Mouse (Mus musculus) lung, adult 18-20 months (tissue): Measurements from ENCODE around the gene Nlrp6.
"Not testable (repeated sequence)": the region's sequence is repeated elsewhere in the genome, so short reads cannot be mapped to it uniquely, and the experiment has no call there.

Experiments used
- DNase-seq, 2 experiments: peaks; one replicate each; pipeline ENCODE4 v3.0.0; 2022; ENCODE audit warnings: mixed read lengths in 2 of 2

Nlrp6 gene

DNA sequence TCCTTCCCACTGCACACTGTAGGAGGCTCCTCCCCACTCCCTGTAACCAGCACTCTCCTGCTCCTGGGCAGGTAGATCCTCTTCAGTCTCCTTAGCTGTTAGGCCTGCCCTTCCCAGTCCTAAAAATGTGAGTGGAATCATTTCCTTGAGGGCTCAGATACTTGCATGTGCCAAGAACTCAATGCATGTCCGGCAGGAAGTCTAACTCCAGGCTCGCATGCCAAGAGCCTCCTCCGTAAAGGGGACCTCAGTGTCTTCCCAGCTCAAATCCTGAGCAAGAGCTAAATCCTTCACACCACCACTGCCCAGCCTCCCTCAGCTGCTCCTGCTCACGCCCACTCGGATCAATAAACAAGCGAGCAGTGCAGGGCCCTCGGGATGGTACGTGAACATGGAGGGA is 30.3 kb downstream of the Nlrp6 start:
- DNase-seq: peak; percentile 52 to 60

DNA sequence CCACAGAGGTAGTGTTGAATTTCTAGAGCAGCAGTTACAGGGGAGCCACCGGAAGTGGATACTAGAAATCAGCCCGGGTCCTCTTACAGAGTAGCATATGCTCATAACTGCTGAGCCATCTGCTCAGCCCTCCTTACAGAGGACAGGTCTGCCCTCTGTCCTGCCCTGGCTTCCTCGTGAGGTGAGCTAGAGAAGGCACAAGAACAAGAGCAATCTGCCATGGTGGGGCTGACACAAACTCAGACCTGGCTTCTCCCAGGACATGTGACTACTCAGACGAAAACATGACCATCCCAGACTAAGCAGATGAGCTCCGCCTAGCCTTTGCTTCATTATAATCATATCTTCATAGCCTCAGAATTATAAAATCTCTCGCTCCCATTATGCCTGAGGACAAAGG is 31.1 kb downstream of the Nlrp6 start:
- no peak for DNase-seq

DNA sequence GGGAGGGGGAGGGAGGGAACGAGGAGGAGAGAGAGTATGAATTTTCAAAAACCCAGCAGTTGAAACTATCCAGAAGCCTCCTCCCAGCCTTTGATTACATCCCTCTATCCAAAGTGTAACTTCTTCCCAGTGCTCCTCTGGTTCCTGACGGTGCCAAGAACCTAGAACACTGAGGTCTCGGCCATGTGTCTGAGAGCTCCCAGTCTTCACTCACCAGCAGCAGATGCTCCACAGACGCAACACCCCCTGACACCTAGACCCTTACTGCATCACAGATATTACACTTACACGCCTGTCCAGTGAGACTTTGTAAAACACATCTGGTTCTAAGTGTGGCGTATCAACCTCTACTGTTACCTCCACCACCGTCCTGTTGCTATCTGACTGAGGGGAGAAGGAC is 31.7 kb downstream of the Nlrp6 start:
- DNase-seq: no peak

DNA sequence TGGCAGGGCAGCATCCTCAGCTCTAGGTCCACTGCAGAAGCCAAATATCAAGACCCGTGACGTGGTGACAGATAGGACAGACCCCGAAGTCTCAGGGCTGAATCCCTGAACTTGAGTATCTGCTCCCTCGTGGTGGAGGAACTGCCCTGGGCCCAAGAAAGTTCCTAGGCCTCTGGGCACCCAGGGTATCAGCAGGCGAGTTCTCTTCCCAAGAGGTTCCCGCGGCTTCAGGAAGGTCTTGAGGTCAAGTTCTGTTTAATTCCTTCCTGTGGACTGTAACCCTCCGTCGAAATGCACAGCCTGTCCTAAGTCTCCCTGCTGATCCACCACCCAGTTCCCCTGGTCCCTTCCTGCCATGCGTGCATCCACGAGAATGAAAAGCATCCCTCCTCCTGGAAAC is 32.4 kb downstream of the Nlrp6 start:
- peak in 1 of 2 experiments; percentile 41 for DNase-seq

DNA sequence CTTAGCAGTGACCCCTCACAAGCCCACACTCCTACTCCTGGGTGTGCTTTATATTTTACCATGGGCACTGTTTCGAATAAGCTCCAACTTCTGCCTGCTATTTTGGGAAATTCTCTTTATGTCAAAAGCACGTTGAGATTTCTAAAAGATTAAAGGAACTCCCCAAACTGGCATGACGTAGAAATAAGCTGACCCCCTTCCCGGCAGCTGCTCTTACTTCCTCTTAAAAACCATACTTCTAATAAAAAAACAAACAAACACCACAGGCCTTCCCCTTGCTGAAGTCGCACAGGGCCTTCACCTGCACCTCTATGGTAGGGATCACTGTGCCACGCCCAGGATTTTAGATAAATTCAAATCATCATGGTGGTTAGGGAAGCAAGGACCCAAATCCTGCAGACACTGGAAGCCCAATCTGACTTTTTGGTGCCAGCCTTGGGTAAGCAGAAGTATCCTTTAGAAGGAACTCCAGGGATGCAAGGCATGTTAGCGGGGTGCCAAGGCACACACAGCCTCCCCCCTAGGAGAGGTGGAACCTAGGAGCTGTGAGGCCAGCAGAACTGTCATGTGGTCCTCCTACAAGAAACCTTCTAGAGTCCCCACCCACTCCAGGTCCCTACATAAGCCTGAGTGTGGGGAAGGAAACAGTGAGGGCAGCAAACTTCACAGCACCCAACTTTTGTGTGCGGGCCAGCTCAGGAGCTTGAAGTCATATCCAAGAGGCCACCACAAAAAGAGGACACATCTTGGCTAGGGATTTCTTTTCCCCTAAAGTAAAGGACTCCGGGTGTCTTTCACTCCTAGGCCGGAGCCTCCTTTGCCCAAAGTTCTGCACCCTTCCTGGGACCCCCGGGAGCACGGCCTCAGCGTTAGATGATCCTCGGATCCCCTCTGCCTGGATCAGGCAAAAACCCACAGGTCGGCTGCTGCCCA is 33.4 kb downstream of the Nlrp6 start:
- peak in 1 of 2 experiments; percentile 48 for DNase-seq

DNA sequence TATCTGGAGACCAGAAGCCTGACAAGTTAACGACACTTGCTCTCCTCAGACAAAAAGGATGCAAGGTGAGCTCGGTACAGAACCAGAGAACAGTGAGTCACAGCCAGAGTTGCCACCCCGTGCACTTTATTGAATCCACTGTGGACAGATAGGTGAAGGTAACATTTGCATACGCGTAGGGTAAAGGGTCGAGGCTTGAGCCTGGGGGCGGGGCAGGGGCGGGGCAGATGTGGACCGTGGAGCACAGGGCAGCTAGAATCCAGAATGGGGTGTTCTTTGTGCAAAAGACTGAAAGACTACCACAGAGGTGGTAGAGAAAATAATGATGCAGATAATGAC is 34.0 kb downstream of the Nlrp6 start:
- no peak for DNase-seq

DNA sequence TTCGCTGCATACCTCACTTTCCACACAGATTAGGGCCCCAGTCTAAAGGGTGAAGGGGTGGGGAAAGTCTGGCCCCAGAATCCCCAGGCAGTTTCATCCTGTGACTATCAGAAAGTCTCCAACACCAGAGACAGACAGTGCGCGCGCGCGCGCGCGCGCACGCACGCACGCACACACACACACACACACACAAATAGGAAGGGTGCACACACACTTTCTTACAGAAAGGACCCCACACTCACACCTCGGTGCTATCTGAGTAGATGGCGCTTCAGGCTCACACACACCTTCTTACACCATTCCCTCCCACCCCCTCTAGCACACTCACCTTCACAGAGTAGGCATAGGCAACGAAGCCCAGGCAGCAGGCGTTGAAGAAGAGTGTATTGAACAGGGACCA is 34.6 kb downstream of the Nlrp6 start:
- DNase-seq: no peak

DNA sequence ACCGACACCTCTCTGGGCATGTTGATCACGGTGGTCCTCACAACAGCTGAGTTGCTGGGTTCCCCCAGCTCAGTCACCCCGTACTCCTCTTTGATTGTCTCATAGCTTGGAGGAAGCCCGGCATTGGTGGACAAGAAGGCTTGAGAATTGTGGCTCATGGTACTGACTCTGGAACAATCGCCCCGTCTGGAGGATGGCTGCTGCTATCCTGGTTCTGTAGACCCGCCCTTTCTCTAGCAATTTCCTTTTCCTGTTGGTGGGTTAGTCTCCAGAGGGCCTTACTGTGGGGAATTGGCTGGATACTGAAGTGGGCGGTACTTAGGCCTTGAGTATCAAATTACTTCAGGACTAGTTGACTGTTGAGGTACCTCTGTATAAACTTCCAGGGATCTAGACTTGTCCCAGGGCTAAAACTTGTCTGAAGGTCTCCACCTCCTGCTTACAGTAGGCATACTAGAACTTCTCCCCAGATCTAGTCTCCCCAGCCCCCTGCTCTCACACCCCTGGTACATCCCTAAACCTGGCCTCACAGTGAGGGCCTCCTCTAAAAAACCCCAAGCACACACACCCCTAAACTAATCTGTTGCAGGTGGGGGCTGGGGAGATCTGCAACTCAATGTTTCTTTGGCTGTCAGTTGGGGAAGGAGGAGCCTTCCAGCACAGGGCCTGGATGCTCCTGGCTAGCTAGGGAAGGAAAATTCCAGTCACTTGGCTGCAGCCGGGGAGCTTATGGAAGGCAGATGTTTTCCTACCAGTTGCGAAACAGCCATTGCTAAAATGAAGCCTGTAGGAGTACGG is 35.3 kb downstream of the Nlrp6 start, which contains the start of the genes Gm45717 and Ifitm2:
Gm45717 (minus strand) TSS at position 180 of the 798 bp plus-strand sequence.
Ifitm2 (minus strand) TSS at position 230 of the 798 bp plus-strand sequence.
- DNase-seq: peak; percentile 87 to 94

DNA sequence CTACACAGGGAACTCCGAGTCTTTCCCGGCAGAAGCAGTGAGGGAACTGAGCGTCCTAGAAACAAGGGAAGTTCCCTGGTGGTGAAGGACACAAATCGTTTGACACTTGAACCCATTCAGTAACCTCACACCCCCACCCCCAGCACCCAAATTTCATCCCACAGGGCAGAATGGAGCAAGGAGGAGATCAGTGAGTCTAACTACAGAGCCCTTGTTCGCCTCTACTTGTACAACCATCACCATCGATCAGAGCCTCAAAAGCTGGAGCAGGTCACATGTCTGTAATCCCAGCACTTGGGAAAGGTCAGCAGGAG is 35.8 kb downstream of the Nlrp6 start:
- DNase-seq: no peak

DNA sequence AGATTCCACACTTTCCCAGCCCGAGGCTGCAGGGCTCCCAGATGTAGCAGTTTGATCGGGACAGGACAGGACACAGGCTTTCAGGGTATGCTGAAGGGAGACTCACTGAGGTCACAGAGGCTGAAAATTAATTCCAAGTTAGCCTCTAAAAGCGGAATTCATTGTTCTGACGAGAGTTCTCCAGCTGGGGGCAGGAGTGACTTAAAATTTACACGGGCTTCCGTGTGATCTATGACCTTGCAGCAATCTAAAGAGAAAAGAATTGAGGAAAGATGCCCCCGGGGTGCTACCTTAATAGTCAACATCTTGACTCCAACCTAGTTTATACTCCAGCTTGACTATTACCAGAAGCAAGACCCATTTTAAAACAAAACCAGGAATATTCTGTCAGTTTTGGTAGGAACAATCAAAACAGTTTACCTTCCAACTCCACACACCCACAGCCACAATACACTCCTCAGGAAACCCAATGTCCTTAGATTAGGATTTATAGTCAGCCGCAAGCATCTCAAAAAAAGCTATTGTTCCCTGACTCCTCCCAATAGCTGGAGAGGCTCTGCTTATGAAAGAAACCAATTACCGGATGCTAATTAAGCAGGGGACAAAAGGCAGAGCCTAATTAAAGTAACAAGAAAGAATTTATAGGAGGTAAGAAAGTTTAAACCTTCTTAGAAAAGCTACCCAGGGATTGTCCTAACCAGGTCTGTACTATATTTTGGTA is 38.6 kb downstream of the Nlrp6 start:
- peak in 1 of 2 experiments; percentile 55 for DNase-seq

DNA sequence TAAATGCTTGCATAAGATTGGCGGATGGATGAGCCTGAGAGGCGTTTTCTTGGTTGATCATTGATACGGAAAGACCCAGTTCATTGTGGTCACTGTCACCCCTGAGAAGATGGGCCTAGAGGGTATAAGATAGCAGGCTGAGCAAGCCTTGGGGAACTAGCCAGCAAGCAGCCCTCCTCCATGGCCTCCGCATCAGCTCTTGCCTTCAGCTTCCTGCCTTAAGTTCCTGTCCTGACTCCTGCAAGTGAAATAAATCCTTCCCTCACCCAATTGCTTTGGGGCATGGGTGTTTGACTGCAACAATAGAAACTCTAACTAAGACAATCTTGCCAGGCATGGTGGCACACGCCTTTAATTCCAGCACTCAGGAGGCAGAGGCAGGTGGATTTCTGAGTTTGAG is 39.3 kb downstream of the Nlrp6 start:
- no peak for DNase-seq

DNA sequence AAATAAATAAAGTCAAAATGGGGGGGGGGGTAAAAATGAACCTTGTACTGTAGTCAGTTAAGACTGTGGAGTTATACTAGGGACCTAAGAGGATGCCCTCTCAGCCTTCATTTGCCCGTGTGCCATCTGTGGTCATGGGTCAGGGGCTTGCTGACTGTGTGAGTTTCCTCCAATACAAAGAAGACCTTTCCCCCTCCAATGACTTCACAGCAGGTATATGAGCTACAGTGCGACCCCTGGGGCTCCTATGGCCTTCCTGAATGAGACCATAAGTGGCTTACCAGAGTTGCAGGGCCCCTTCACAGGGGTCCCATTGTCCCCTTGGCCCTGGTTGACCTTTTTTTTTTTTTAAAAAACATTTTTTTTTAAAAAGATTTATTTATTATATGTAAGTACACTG is 40.7 kb downstream of the Nlrp6 start:
- DNase-seq: no peak

DNA sequence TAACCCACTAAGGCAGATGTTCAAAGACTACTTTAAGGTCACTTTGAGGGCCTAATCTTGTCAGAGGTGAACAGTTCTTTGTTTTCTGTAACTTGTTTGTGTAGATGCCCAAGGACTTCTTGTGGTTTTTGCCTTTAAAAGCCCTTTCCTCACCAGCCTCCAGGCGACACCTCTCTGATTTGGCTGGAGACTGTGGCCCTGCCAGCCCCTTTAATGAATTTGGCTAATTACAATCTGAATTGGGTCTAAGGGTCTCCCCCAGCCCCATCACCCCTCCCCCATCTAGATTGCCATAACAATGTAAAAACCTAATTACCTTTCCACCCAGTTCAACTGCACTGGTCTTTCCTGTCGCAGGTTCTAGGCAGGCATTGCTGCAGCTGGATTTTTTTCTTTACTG is 42.0 kb downstream of the Nlrp6 start:
- DNase-seq: no peak

DNA sequence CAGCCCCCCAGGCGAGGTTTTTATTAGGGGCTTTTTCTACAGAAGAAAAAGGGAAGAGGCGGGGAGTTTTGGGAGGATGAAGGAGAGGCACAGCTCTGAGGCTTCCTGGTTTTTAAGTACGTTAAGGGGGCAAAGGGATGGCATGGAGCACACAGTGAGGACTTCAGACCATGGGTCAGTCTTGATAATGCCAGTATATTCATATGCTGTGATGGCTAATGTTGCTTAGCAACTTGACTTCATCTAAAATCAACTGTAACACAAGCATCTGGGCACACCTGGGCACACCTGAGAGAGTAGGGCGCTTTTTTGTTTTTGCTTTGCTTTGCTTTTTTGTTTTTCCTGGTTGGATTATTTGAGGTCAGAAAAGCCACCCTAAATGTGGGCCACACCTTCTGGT is 46.2 kb downstream of the Nlrp6 start, which contains the start of gene Ifitm1:
Ifitm1 (plus strand) TSS at position 301 of the 400 bp plus-strand sequence.
- no peak for DNase-seq

DNA sequence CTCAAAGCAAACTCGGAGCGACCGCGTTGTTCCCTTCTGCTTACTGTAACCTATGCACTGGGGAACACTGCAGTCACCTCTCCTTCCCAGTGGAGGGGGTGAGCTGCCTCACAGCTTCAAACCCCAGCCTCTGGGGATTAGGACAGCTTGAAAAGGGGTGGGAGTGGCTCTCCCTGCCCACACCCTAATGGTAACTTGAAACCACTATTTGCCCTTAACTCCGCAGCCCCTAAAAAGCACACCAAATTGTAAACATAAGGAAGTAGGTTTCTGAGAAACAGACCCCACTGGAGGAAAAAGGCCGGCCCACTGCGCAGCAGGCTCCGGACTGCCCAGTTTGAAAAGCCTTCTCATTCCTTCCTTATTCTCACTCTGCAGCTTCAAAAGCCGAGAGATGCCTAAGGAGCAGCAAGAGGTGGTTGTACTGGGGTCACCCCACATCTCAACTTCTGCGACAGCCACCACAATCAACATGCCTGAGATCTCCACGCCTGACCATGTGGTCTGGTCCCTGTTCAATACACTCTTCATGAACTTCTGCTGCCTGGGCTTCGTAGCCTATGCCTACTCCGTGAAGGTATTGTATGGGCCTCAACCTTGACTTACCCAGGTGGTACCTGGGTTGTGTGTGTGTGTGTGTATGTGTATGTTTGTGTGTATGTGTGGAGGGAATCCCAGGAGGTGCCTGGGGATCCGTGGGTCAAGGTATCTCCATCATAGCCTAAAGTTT is 47.3 kb downstream of the Nlrp6 start:
- peak in 1 of 2 experiments; percentile 55 for DNase-seq

DNA sequence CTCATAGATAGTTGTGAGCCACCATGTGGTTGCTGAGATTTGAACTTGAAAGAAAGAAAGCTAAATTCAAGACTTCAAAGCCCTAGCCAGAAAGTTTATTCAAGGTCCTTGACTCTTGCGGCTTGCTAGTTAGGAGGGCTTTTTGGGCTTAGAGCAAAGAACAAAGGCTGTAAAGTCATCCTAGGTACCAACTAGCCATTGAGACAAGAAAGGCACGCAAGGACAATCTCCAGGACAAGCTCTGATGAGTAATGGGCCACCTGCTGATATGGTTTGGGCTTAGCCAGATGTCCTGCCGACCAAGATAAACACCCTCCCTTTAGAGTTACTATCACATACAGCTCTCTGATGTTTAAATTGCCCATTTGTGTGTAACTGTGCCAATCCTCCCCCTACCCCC is 48.0 kb downstream of the Nlrp6 start:
- not testable (repeated sequence) for DNase-seq

DNA sequence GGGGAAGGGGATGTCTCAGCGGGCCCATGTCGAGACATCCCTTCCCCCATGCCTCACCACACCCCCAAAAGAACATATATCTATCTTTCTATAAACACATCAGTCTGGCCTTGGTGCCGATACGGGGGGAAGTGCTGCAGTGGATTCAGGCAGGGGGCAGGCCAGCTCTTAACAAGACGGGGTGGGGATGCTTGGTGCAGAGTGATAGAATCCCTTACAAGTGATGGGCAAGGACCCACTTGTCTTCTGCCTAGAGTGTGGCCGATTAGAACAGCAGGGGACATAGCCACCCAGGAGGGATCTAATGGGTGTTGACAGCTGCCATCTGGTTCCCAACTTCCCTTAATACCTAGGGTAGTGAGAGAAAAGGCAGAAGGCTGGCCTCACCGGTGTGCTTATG is 50.2 kb downstream of the Nlrp6 start:
- DNase-seq: no peak

DNA sequence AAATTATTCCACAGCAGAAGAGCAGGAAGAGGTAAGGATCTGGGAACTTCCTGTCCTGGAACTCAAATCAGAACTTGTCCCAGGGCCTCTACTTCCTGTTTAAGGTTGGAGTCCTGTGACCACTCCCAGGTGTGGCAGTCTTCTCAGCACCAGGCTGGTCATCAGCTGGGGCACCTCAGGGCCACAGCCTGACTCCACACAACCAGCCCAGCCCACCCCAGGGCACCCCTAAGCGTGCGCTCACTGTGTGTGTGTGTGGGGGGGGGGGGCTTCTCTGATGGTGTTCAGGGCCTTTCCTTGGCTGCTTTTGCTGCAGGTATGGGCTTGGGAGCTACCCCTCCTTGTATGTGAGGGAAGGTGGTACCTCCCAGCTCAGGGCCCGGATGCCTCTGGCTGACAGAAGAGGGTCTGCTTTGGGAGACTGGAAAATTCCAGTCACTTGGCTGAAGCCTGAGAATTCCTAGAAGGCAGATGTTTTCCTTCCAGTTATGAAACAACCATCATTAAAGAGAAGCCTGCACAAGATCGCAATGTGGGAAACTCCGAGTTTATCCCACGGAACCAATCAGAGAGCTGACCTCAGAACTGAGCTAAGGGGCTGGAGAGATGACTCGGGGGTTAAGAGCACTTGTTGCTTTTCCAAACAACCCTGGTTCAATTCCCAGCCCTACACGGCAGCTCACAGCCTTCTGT is 50.9 kb downstream of the Nlrp6 start:
- DNase-seq: peak; percentile 34 to 58

DNA sequence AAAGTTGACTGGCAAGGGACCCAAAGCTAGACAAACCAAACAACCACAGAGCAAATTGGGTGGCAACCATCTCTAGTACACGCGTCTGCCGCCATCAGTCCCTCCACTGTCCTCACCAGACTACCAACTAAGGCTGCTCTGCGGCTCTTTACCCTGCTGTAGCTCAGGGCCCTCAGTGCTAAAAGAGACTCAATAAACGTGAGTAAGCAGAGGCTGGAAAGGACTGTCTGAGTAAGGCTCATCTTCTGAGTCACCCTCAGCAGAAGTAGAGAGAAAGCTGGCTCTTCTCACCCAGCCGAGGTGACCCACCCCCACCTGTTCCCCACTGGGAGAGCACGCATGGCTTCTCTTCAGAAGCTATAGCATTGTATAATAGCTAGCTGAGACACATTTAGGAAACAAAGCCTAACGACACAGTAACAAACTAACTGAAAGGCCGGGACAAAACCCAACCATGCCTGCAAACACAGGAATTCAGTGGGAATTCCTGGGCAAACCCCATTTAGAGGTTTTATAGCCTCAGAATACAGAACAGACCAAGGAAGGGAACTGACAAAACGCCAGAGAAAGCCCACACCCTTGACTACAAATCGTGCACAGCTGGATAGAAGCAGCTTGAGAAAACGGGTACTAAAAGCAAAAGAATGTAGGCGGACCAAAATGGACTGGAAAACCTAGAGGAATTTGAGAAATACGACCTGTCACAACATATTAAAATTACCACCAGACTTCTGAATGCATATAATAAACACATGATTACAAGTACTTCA is 52.9 kb downstream of the Nlrp6 start:
- no peak for DNase-seq

DNA sequence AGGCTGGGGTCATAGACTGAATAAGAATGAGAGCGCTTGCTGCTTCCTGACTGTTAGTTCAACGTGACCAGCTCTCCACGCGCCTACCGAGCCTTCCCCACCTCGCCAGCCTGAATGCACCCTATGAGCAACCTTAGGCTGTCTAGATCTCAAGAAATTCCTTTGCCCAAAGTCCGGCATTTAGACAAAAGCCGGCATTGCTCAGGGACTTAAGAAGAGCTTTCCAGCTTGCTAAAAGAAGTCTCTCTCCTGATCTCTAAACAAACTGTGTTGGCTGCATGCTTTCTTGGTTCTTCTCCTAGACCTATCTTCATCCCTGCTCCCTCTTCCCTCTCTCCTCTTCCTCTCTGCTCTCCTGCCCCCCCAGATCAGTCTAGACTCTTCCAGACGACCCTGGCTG is 54.2 kb downstream of the Nlrp6 start:
- DNase-seq: no peak

DNA sequence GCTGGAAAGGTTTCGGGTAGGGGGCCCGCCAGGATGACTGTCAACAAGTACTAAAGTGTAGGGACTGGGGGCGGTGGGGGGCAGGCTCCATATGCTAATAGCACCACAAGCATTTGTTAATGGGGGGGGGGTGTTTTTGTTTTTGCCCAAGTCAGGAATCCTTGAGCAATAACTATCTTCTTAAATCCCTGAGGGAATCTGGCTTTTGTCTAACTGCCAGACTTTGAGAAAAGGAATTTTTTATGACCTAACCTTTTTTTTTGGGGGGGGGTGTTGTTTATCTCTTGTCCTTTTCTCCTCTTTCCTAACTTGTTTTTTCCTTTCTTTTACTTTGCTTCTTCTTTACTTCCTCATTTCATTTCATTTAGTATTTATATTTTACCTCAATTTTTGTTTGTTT is 54.8 kb downstream of the Nlrp6 start:
- DNase-seq: no peak
